In genomic region chr13:101701632-101702031, GRCm38 (mm10) we compare ENCODE assay signal across 27 mouse cellular contexts.
DNase-seq lines count a peak whose midpoint lies in the region; ATAC-seq lines count a peak whose summit lies in the region.
"Had no signal": no experiment of that assay in that cellular context is flagged by ENCODE, and none has a peak within 500 bp of the region (broad histone marks: within the 10 kb centered on the region; RNA-seq: fewer than 3 reads in every experiment).

No protein-coding gene starts in this region.

- peak; percentile 56 for DNase-seq in heart, adult 11 months
- no peak for DNase-seq in heart, postnatal 4 days
- DNase-seq in midbrain, embryonic 11.5 days (ENCODE audit: low spot score, missing footprints) = peak; percentile 33
- DNase-seq in thymus, postnatal 0 days (ENCODE audit: low spot score) = peak; percentile 45
- no peak for DNase-seq in thymus, postnatal 25 days
- no peak for DNase-seq in adrenal gland, adult 18-20 months (ENCODE audit: low spot score in 2 of 2)
- DNase-seq: adrenal gland, adult 8-10 months; adrenal gland, postnatal 25 days; cerebellum, adult 11-12 months; cerebellum, adult 8-10 months; cerebellum, postnatal 14 days; gastrocnemius, postnatal 10 days; heart, adult 18-20 months; heart, postnatal 10 days; heart, postnatal 36 days had no signal

- H3K9ac ChIP-seq in midbrain, embryonic 11.5 days (ENCODE audit: low read length) = no peak overlapping the region
- H3K9ac ChIP-seq in midbrain, embryonic 16.5 days (ENCODE audit: low read depth, low read length) = no peak overlapping the region
- H3K9ac ChIP-seq: forebrain, embryonic 13.5 days; heart, embryonic 12.5 days; heart, embryonic 15.5 days; hindbrain, embryonic 14.5 days had no signal

- H3K27ac ChIP-seq in midbrain, embryonic 11.5 days (ENCODE audit: low read depth, low read length) = no peak overlapping the region
- no peak overlapping the region for H3K27ac ChIP-seq in midbrain, embryonic 16.5 days (ENCODE audit: low read length)
- H3K27ac ChIP-seq: forebrain, embryonic 10.5 days; forebrain, embryonic 13.5 days; heart, embryonic 15.5 days; hindbrain, embryonic 14.5 days; hindbrain, postnatal 0 days had no signal

- H3K36me3 ChIP-seq in midbrain, embryonic 11.5 days (ENCODE audit: control insufficient read depth, insufficient read depth, low read length) = no peaks in the 10 kb centered on the region; the same call in 1 of the 2 replicates
- peaks cover 6% of the 10 kb centered on the region; the same call in 1 of the 2 replicates for H3K36me3 ChIP-seq in midbrain, embryonic 16.5 days (ENCODE audit: control insufficient read depth, insufficient read depth, low read length)

- no peaks in the 10 kb centered on the region for H3K9me3 ChIP-seq in midbrain, embryonic 11.5 days (ENCODE audit: control insufficient read depth, low read length)
- no peaks in the 10 kb centered on the region for H3K9me3 ChIP-seq in midbrain, embryonic 16.5 days (replicated peaks; ENCODE audit: control insufficient read depth, low read length, poor library complexity, severe bottlenecking)
- H3K9me3 ChIP-seq: forebrain, embryonic 10.5 days; forebrain, embryonic 13.5 days; G1E; heart, embryonic 12.5 days; heart, embryonic 15.5 days had no signal

- H3K4me2 ChIP-seq in midbrain, embryonic 11.5 days = no peak overlapping the region
- no peak overlapping the region for H3K4me2 ChIP-seq in midbrain, embryonic 16.5 days (ENCODE audit: low read length)
- H3K4me2 ChIP-seq: forebrain, embryonic 13.5 days; heart, embryonic 12.5 days; heart, embryonic 15.5 days; hindbrain, embryonic 14.5 days had no signal

- 94% methylated on average over 8 of the region's 8 CpGs for WGBS in midbrain, embryonic 11.5 days
- 88% methylated on average over 8 of the region's 8 CpGs for WGBS in midbrain, embryonic 16.5 days

- no peak for ATAC-seq in midbrain, embryonic 11.5 days (ENCODE audit: low FRiP score)
- no peak for ATAC-seq in midbrain, embryonic 16.5 days
- ATAC-seq in inflammation-experienced regulatory T-cells, adult 6 months = peak; percentile 35
- ATAC-seq: forebrain, embryonic 13.5 days; forebrain, embryonic 16.5 days; hindbrain, postnatal 0 days; Patski had no signal

- no peaks in the 10 kb centered on the region for H3K27me3 ChIP-seq in midbrain, embryonic 11.5 days (ENCODE audit: control insufficient read depth, insufficient read depth, low read length)
- no peaks in the 10 kb centered on the region for H3K27me3 ChIP-seq in midbrain, embryonic 16.5 days (ENCODE audit: control insufficient read depth, insufficient read depth, low read depth, low read length)
- H3K27me3 ChIP-seq: CH12.LX; forebrain, embryonic 13.5 days; heart, embryonic 12.5 days; heart, embryonic 15.5 days; Patski had no signal

- H3K4me3 ChIP-seq in midbrain, embryonic 11.5 days (ENCODE audit: low read depth, low read length) = no peak overlapping the region
- no peak overlapping the region for H3K4me3 ChIP-seq in midbrain, embryonic 16.5 days (ENCODE audit: low read depth, low read length)
- H3K4me3 ChIP-seq: forebrain, embryonic 10.5 days; forebrain, embryonic 13.5 days; heart, embryonic 12.5 days; heart, embryonic 15.5 days had no signal

- peaks cover 8% of the 10 kb centered on the region for H3K4me1 ChIP-seq in midbrain, embryonic 11.5 days (ENCODE audit: control insufficient read depth, insufficient read depth, low read length)
- H3K4me1 ChIP-seq in midbrain, embryonic 16.5 days (ENCODE audit: control insufficient read depth, insufficient read depth, low read length) = peaks cover 14% of the 10 kb centered on the region; the same call in 1 of the 2 replicates
- H3K4me1 ChIP-seq: heart, embryonic 12.5 days; heart, embryonic 15.5 days had no signal

Comparison
In these comparisons a context has a peak if more than half of its experiments do, and no peak if none do; other contexts are left out.
1. DNase-seq: peak in heart, adult 11 months (single experiment), midbrain, embryonic 11.5 days (single experiment) and thymus, postnatal 0 days (single experiment); none in heart, postnatal 4 days (single experiment), thymus, postnatal 25 days (single experiment) and adrenal gland, adult 18-20 months (0 of 2).